Mouse (Mus musculus): ENCODE results near the gene Atl3. TPM values are rescaled to one million over a fixed set of nuclear protein-coding genes. Genes with fewer than 3 reads are reported as not detected.

Gene Atl3
- 13.3 and 16.6 TPM in 2 replicates for polyA plus RNA-seq (2012; rRNA removed)

DNA sequence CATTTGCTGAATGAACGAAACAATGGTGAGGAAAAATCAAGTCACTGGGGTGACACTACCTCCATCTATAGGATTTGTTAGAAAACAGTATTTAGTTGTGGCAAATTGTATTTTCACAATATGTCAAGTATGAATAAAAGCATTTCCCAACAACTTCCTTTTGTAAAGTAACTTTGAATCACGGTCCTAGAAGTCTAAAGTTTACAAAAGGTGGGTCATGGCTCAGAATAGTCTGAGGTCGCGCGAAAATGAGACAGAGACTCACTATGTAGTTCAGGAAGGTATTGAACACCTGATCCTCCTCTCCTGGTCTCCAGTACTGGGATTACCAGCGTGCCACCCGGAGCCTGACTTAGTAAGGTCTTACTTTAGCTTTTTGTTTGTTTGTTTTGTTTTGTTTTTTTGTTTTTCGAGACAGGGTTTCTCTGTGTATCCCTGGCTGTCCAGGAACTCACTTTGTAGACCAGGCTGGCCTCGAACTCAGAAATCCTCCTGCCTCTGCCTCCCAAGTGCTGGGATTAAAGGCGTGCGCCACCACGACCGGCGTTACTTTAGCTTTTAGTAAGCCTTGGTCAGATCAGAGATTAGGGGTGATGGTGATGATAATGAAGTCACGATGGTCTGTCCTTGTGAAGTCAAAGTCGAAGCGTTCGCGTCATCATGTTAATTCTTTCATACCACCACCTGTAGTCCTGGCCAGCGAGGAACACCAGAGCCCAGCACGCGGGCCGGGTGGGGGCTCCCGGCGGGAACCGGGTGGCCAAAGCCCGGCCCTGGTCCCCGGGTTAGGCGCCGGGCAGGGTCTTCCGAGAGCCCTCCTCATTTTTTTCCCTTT, at the start of gene Atl3:
Gene Atl3, plus strand, starts transcription at position 689 of the 835 bp plus-strand sequence.
- TF ChIP-seq POLR2A (IDR thresholded peaks at IDR 0.05; ENCODE audit: borderline replicate concordance, extremely low read depth, insufficient read depth, insufficient read length, poor library complexity, severe bottlenecking) (peak; percentile 41; the same call in 1 of the 2 replicates), CTCF (IDR thresholded peaks at IDR 0.05; ENCODE audit: borderline replicate concordance, extremely low read depth, insufficient read depth, insufficient read length) (no peak)
- no peak for DNase-seq (ENCODE audit: low read depth)

DNA sequence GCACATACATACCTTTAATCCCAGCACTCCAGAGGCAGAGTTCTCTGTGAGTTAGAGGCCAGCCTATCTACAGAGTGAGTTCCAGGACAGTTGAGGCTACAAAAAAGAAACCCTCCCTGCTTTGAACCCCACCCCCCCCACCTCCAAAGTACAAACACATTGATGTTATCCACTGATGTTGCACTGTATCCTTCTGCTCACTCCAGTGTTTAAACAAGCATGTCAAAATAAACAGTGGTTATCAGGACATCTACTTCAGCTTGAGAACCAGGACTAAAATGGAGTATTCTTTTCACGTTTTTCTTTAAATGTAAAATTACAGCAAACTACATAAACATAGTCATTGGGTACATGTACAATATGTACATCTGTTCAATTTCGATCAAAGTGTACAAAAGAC, 48.7 kb upstream of the Atl3 start:
- TF ChIP-seq POLR2A (IDR thresholded peaks at IDR 0.05; ENCODE audit: borderline replicate concordance, extremely low read depth, insufficient read depth, insufficient read length, poor library complexity, severe bottlenecking): no peak
- no peak for TF ChIP-seq CTCF (IDR thresholded peaks at IDR 0.05; ENCODE audit: borderline replicate concordance, extremely low read depth, insufficient read depth, insufficient read length)
- DNase-seq (ENCODE audit: low read depth): no peak

DNA sequence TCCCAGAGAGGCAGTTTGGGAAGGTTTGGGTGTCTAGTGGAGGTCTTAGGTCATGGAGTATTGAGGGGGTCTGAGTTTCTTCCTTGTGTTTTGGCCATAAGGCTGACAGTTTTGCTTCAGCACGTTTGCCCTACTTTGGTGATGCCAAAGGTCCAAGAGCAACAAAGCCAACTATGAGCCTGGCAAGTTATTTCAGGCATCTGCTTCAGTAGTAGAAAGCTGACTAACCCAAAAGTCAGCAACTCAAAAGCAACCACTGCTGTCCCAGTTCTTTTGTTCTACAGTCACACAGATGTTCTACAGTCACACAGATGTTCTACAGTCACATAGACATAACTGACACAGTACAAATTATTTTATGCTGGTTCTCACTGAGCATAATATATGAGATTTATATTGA, 48.2 kb upstream of the Atl3 start:
- no peak for TF ChIP-seq CTCF (IDR thresholded peaks at IDR 0.05; ENCODE audit: borderline replicate concordance, extremely low read depth, insufficient read depth, insufficient read length)
- no peak for TF ChIP-seq POLR2A (IDR thresholded peaks at IDR 0.05; ENCODE audit: borderline replicate concordance, extremely low read depth, insufficient read depth, insufficient read length, poor library complexity, severe bottlenecking)
- DNase-seq (ENCODE audit: low read depth): no peak

DNA sequence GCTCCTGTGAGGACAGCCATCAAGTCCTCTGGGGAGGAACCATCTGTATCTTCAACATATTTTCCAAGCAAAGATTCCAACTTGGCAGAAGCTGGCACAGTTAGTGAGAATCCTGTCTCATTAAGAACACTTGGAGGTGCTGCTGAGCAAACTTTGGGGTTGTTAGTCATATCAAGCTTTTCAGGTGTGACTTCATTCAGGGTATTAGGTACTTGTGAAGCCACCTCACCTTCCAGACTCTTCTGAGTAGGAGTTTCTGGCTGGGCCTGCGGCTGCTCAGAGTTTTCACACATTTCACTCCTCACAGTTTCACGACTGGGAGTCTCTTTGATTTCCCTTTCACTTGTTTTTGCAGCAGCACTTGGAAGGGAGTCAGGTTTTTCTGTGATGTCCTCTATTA, 37.0 kb upstream of the Atl3 start:
- no peak for TF ChIP-seq POLR2A (IDR thresholded peaks at IDR 0.05; ENCODE audit: borderline replicate concordance, extremely low read depth, insufficient read depth, insufficient read length, poor library complexity, severe bottlenecking)
- no peak for TF ChIP-seq CTCF (IDR thresholded peaks at IDR 0.05; ENCODE audit: borderline replicate concordance, extremely low read depth, insufficient read depth, insufficient read length)
- DNase-seq (ENCODE audit: low read depth): no peak

GRCm38 (mm10) chr19:7458901-7459300, 34.9 kb upstream of the Atl3 start:
- TF ChIP-seq POLR2A (IDR thresholded peaks at IDR 0.05; ENCODE audit: borderline replicate concordance, extremely low read depth, insufficient read depth, insufficient read length, poor library complexity, severe bottlenecking) (no peak), CTCF (IDR thresholded peaks at IDR 0.05; ENCODE audit: borderline replicate concordance, extremely low read depth, insufficient read depth, insufficient read length) (no peak)
- DNase-seq (ENCODE audit: low read depth): no peak

GRCm38 (mm10) chr19:7459370-7459769, 34.5 kb upstream of the Atl3 start:
- DNase-seq (ENCODE audit: low read depth): no peak
- TF ChIP-seq POLR2A (IDR thresholded peaks at IDR 0.05; ENCODE audit: borderline replicate concordance, extremely low read depth, insufficient read depth, insufficient read length, poor library complexity, severe bottlenecking) (no peak), CTCF (IDR thresholded peaks at IDR 0.05; ENCODE audit: borderline replicate concordance, extremely low read depth, insufficient read depth, insufficient read length) (no peak)

DNA sequence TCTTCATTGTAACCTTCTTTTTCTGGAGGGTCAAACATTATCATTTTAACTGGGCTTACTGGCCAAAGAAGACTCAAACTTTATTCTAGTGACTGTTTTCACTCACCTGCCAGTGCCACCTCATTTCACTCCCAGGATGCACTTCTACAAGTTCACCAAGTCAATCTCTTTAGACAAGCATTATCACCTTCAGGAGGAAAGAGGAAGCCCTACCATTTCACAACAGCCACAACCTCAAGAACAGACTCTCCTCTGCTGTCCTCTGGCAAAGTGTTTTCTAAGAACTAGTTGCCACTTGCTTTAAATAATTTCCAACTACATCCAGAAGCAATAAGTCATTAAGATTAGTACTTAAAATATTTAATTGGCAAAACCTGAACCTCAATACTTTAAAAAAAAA, 25.9 kb upstream of the Atl3 start:
- no peak for DNase-seq (ENCODE audit: low read depth)
- TF ChIP-seq CTCF (IDR thresholded peaks at IDR 0.05; ENCODE audit: borderline replicate concordance, extremely low read depth, insufficient read depth, insufficient read length) (no peak), POLR2A (IDR thresholded peaks at IDR 0.05; ENCODE audit: borderline replicate concordance, extremely low read depth, insufficient read depth, insufficient read length, poor library complexity, severe bottlenecking) (no peak)

GRCm38 (mm10) chr19:7470643-7471042, 23.2 kb upstream of the Atl3 start:
- TF ChIP-seq CTCF (IDR thresholded peaks at IDR 0.05; ENCODE audit: borderline replicate concordance, extremely low read depth, insufficient read depth, insufficient read length) (no peak), POLR2A (IDR thresholded peaks at IDR 0.05; ENCODE audit: borderline replicate concordance, extremely low read depth, insufficient read depth, insufficient read length, poor library complexity, severe bottlenecking) (no peak)
- no peak for DNase-seq (ENCODE audit: low read depth)

GRCm38 (mm10) chr19:7479751-7480248, 14.0 kb upstream of the Atl3 start:
- DNase-seq (ENCODE audit: low read depth): no peak

GRCm38 (mm10) chr19:7481541-7482265, 12.1 kb upstream of the Atl3 start:
- peak; percentile 95 for DNase-seq (ENCODE audit: low read depth)
- TF ChIP-seq POLR2A (IDR thresholded peaks at IDR 0.05; ENCODE audit: borderline replicate concordance, extremely low read depth, insufficient read depth, insufficient read length, poor library complexity, severe bottlenecking) (peak; percentile 19; the same call in 1 of the 2 replicates), CTCF (IDR thresholded peaks at IDR 0.05; ENCODE audit: borderline replicate concordance, extremely low read depth, insufficient read depth, insufficient read length) (no peak)

More at GRCm38 (mm10) chr19:7479751-7480248, 14.0 kb upstream of the Atl3 start:
- TF ChIP-seq CTCF (IDR thresholded peaks at IDR 0.05; ENCODE audit: borderline replicate concordance, extremely low read depth, insufficient read depth, insufficient read length): no peak
- no peak for TF ChIP-seq POLR2A (IDR thresholded peaks at IDR 0.05; ENCODE audit: borderline replicate concordance, extremely low read depth, insufficient read depth, insufficient read length, poor library complexity, severe bottlenecking)

GRCm38 (mm10) chr19:7482266-7482598, 11.6 kb upstream of the Atl3 start:
- no peak for DNase-seq (ENCODE audit: low read depth)
- no peak for TF ChIP-seq POLR2A (IDR thresholded peaks at IDR 0.05; ENCODE audit: borderline replicate concordance, extremely low read depth, insufficient read depth, insufficient read length, poor library complexity, severe bottlenecking)
- TF ChIP-seq CTCF (IDR thresholded peaks at IDR 0.05; ENCODE audit: borderline replicate concordance, extremely low read depth, insufficient read depth, insufficient read length): no peak

Measured in brain, embryonic 14.5 days (tissue).